Mouse (Mus musculus): ENCODE results near the gene C5ar2. TPM values are rescaled to one million over a fixed set of nuclear protein-coding genes. Genes with fewer than 3 reads are reported as not detected.

The C5ar2 gene
- total RNA-seq, 2 experiments from 2014 or later: 0.46 to 0.83 TPM

DNA sequence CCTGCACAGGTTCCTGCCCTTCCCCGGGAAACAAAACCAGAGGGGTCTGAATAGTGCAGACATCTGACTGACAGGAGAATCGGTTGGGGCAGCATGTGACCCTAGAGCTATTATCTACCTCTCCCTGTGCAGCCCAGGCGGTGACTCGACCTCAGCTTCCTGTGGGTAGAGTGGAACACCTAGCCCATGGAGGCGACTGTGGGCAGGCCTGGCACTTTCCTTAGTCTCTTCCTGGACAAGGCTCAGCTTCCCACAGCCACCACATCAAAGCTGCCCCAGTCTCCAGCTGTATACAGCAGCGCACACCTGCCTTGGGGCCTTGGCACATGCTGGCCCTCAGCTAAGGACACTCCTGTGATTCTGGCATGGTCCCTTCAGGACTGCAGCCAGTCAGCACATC, 42.8 kb downstream of the C5ar2 start:
- DNase-seq (ENCODE audit: low spot score in 2 of 2): no peak

- no peak for DNase-seq (ENCODE audit: low spot score in 2 of 2)
Observed at GRCm38 (mm10) chr7:16198540-16198939, 45.4 kb downstream of the C5ar2 start.

DNA sequence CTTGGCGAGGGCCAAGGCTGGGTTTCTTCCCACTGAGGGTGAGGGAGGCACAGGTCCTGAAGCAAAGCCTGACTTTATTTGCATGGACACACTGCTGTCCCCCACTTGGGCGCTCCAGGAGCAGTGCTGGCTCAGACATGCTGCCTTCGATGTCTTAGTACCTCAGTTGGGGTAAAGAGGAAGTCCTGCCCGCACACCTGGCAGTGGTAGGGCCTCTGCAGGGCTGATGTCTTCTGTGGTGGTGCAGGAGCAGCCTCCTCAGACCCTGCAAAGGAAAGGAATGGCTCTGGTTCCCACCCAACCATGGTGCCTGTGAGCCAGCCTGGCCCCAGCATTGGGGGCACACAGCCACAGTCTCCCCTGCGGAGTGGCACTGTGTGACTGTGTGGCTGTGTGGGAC, 46.8 kb downstream of the C5ar2 start:
- no peak for DNase-seq (ENCODE audit: low spot score in 2 of 2)

DNA sequence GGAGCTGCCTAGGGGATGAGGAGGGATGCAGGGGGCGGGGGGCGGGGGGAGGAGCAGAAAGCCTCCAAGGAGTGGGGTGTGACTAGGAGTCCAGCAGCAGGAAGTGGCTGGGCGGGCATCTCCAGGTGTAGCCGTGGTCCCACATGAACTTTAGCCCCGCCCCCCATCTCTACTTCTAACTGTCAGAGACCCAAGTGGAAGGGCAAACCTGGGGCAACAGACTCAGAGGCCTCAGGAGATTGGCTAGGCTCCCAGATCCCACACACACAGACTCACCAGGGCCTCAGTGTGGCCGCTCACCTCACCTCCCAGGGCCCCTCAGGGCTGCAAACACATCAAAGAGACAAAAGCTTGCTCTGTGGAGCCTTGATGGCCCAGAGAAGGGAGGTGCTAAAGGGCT, 47.3 kb downstream of the C5ar2 start:
- DNase-seq (ENCODE audit: low spot score in 2 of 2): no peak

GRCm38 (mm10) chr7:16193702-16194101, 50.3 kb downstream of the C5ar2 start:
- no peak for DNase-seq (ENCODE audit: low spot score in 2 of 2)

DNA sequence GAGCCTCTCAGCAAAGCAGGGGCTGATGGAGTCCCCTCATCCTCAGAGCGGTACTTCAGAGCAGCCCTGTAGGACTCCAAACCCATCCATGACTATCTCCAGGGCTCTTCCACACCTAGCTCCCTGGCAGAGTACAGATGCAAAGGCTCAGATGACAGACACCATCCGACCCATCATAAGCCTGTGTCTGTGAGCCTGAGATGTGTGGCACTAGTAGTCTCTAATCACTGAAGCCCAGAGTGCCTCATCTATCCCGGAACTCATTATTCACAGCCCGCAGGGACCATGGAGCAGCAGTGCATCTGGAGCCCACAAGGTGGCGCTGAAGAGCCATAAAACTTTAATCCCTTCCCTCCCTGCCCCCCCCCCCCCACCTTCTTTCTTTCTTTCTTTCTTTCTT, 51.6 kb downstream of the C5ar2 start:
- DNase-seq (ENCODE audit: low spot score in 2 of 2): peak; percentile 74 to 78

DNA sequence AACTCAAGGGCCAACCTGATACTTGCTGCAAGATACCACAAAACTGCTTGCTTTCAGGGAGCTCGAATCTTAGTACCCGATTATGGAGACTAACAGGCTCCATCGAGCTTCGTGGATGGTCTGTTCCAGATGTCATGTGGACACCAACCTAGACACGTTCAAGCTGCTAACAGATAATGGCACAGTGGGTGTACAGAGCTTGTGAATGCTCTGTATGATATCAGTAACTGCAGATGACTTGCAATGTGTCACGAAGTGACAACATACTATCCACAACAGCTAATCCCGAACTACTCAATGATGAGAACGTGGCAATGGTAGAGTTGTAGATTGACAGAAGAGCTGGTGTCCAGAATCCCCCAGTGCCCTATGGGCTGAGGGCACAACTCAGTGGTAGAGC, 56.5 kb downstream of the C5ar2 start:
- no peak for DNase-seq (ENCODE audit: low spot score in 2 of 2)

Other genes with a start within 250 kb of the C5ar2 start
- 1 to 10 TPM; 8.4 to 8.6 TPM for gene Bicra, start 196.2 kb downstream of the C5ar2 start, total RNA-seq (2021)
- gene Zfp541, start 182.3 kb downstream of the C5ar2 start, total RNA-seq (2021): not detected
- 100 to 1,000 TPM; 160 to 178 TPM for gene Napa, start 145.7 kb downstream of the C5ar2 start, total RNA-seq (2021)
- 10 to 100 TPM; 19.6 to 20.7 TPM for gene Kptn, start 124.3 kb downstream of the C5ar2 start, total RNA-seq (2021)
- gene Slc8a2, start 114.3 kb downstream of the C5ar2 start, total RNA-seq (2021): 1 to 10 TPM; 2.0 to 2.5 TPM
- 10 to 100 TPM; 12.1 to 14.3 TPM for gene Meis3, start 69.1 kb downstream of the C5ar2 start, total RNA-seq (2021)
- gene Dhx34, start 22.1 kb downstream of the C5ar2 start, total RNA-seq (2021): 10 to 100 TPM; 10.8 to 11.4 TPM
- 10 to 100 TPM in 1 of 2 experiments, 1 to 10 TPM in 1; 7.0 to 13.1 TPM for gene C5ar1, start 15.4 kb upstream of the C5ar2 start, total RNA-seq (2021)
- gene Inafm1, start 29.5 kb upstream of the C5ar2 start, total RNA-seq (2021): 10 to 100 TPM; 21.1 to 21.8 TPM
- gene Ccdc9, start 42.6 kb upstream of the C5ar2 start, total RNA-seq (2021): 10 to 100 TPM; 52.2 to 59.2 TPM
- gene Bbc3, start 64.2 kb upstream of the C5ar2 start, total RNA-seq (2021): 1 to 10 TPM; 5.2 to 6.0 TPM
- gene Sae1, start 143.7 kb upstream of the C5ar2 start, total RNA-seq (2021): 10 to 100 TPM; 57.0 to 61.8 TPM
- 10 to 100 TPM; 32.8 to 39.4 TPM for gene Zc3h4, start 156.8 kb upstream of the C5ar2 start, total RNA-seq (2021)
- gene Tmem160, start 208.6 kb upstream of the C5ar2 start, total RNA-seq (2021): 10 to 100 TPM; 60.1 to 61.7 TPM
- not detected for gene Npas1, start 233.6 kb upstream of the C5ar2 start, total RNA-seq (2021)